Mouse (Mus musculus) spleen, adult 18-20 months (tissue): ENCODE measurements around the gene Lsm7.
"Not testable (repeated sequence)": the region's sequence is repeated elsewhere in the genome, so short reads cannot be mapped to it uniquely, and the experiment has no call there.

Experiments used
- DNase-seq, 2 experiments: peaks; one replicate each; pipeline ENCODE4 v3.0.0; 2022; ENCODE audit warnings: mixed read lengths in 2 of 2

Lsm7 gene

DNA sequence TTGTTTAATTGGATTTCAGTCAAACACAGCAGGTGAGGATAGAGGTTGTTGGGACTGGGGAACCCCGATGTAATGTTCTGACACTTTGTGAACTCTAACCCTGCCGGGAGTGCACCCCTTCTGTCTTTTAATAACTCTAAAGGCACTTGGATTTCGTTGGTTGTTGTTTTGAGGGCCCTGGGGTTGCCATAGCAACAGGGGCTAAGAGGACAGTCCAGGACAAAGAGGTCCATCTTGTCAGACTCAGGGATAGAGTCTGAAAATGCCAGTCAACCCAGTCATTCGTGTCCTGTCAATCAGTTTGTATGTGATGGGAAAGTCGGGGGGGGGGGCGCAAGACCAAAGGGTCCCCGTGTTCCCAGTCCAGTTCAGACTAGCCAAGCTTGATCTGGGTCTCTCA is 22.2 kb downstream of the Lsm7 start:
- DNase-seq = no peak

DNA sequence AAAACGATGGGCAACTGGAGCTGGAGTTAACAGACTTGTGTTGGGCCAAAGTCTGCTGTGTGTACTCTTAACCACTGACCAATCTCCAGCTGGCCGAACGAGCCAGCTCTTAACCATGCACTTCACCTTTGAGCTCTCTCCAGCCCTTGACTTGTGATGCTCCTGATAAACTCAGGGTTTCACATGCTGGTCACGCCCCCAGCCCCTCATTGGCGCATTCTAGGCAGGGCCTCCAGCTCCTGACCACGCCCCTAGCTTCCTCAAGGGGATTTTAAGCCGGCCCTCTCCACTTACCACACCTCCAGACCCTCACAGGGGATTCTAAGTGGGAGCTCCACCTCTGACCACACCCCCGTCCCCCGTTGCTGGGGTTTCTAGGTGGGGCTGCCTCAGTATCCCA is 23.9 kb downstream of the Lsm7 start:
- peak in 1 of 2 experiments; percentile 45 for DNase-seq

DNA sequence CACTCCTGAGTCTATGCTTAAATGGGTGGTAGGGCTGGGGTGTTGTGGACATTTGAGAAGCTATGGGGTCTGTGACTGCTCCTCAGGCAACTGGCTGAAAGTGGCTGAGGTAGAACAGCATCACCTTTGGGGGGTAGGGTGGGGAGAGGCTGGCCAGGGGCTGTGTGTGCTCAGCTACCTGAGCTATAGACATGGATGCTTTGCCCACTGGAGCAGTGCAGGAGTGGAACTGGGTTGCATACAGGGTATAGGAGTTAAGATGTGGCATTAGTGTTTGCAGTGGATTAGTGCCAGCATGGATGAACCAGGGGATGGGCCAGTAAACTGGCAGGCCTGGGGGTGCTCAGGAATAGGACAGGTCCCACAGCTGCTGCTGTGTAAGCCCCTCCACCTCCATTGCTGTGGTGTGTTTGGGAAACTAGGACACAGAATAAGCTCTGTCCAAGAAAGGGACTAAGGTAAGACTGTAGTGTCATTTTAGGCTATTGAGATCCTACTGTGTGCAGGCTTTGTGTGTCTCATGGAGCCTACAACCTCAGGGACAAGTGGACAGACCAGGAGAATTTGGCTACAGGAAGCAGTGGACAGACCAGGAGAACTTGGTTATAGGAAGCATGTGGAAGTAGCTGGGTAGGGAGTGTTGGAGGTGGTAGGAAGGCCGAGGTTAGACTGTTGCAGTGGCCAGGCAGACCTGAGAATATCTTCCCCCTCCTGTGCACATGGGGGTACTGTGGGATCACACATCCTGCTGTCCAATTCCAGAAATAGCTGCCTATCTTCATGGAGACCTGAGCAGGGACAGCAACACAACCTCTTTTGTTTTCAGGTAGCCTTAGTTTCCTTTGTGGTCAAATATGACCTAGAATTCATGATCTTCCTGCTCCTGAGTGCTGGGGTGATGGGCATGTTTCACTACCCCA is 25.4 kb downstream of the Lsm7 start:
- DNase-seq = no peak

DNA sequence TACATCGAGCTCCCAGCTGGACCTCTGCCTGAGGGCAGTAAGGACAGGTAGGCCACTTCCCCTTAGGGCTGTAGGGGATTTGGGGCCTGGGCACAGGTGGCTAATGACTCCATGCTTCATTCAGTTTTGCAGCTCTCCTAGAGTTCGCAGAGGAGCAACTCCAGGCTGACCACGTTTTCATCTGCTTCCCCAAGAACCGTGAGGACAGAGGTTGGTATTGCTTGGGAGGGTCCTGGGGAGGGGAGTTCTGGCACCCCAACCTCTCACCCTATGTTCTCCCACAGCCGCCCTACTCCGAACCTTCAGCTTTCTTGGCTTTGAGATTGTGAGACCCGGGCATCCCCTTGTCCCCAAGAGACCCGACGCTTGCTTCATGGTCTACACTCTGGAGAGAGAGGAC is 26.4 kb downstream of the Lsm7 start:
- not testable (repeated sequence) for DNase-seq

- no peak for DNase-seq
Observed at GRCm38 (mm10) chr10:80827870-80828420, 27.1 kb downstream of the Lsm7 start.

- DNase-seq = no peak
Observed at GRCm38 (mm10) chr10:80827063-80827869, 27.7 kb downstream of the Lsm7 start.

GRCm38 (mm10) chr10:80826151-80827062 is 28.6 kb downstream of the Lsm7 start, which contains the start of gene Oaz1:
TSS of gene Oaz1 (plus strand) at chr10:80826656.
- peak; percentile 97 to 98 for DNase-seq

GRCm38 (mm10) chr10:80824827-80825226 is 30.2 kb downstream of the Lsm7 start:
- no peak for DNase-seq

- peak in 1 of 2 experiments; percentile 32 for DNase-seq
Observed at GRCm38 (mm10) chr10:80823847-80824643, 31.0 kb downstream of the Lsm7 start.

- no peak for DNase-seq
Observed at GRCm38 (mm10) chr10:80823316-80823715, 31.7 kb downstream of the Lsm7 start.

GRCm38 (mm10) chr10:80822528-80822927 is 32.5 kb downstream of the Lsm7 start:
- DNase-seq = no peak

- no peak for DNase-seq
Observed at GRCm38 (mm10) chr10:80821991-80822390, 33.0 kb downstream of the Lsm7 start.

GRCm38 (mm10) chr10:80819406-80819805 is 35.6 kb downstream of the Lsm7 start:
- no peak for DNase-seq

- no peak for DNase-seq
Observed at GRCm38 (mm10) chr10:80818599-80819281, 36.3 kb downstream of the Lsm7 start.

DNA sequence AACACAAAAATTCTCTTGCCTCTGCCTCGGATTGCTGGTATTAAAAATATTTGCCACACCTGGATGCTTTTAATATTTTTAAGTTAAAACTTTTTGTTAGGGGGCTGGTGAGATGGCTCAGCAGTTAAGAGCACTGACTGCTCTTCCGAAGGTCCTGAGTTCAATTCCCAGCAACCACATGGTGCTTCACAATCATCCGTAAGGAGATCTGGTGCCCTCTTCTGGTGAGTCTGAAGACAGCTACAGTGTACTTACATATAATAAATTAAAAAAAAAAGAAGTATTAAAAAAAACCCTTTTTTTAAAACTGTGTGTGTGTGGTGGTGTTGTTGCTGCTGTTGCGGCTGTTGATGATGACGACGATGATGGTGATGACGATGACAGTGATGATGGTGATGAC is 37.1 kb downstream of the Lsm7 start:
- DNase-seq = not testable (repeated sequence)

GRCm38 (mm10) chr10:80817164-80817563 is 37.8 kb downstream of the Lsm7 start:
- no peak for DNase-seq

DNA sequence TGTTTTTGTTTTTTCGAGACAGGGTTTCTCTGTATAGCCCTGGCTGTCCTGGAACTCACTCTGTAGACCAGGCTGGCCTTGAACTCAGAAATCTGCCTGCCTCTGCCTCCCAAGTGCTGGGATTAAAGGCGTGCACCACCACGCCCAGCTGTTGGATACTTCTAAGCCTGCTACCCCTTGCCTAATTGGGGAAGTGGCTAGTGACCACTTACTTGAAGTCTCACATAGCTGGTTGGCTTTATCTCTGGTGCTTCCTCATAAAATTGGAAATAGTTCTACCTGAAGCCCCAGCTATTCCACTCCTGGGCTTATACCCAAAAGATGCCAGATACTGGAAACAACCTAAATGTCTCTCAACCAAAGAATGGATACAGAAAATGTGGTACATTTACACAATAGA is 38.7 kb downstream of the Lsm7 start:
- DNase-seq = not testable (repeated sequence)

GRCm38 (mm10) chr10:80814800-80815199 is 40.2 kb downstream of the Lsm7 start:
- DNase-seq = no peak

GRCm38 (mm10) chr10:80813366-80813765 is 41.6 kb downstream of the Lsm7 start, which contains the start of gene Jsrp1:
TSS of gene Jsrp1 (minus strand) at chr10:80813498.
- no peak for DNase-seq

GRCm38 (mm10) chr10:80812391-80813041 is 42.5 kb downstream of the Lsm7 start:
- no peak for DNase-seq
